8 mouse cellular contexts compared by ENCODE assay signal in genomic region chr15:10713181-10713625, GRCm38 (mm10). TPM values are rescaled to one million over a fixed set of nuclear protein-coding genes. Genes with fewer than 3 reads are reported as not detected.
DNase-seq lines count a peak whose midpoint lies in the region; ATAC-seq and TF ChIP-seq lines count a peak whose summit lies in the region.

No protein-coding gene starts in this region.

- H3K9ac ChIP-seq in lung, embryonic 16.5 days (ENCODE audit: low read length) = peak overlapping the region; percentile 92
- peak overlapping the region; percentile 90 for H3K9ac ChIP-seq in forebrain, embryonic 13.5 days

- no peaks in the 10 kb centered on the region for H3K27me3 ChIP-seq in lung, embryonic 16.5 days (ENCODE audit: control insufficient read depth, insufficient read depth, low read depth, low read length)
- H3K27me3 ChIP-seq in forebrain, embryonic 13.5 days = peaks cover 8% of the 10 kb centered on the region; the same call in 1 of the 2 replicates
- H3K27me3 ChIP-seq in limb, embryonic 10.5 days (ENCODE audit: low read depth, poor library complexity, severe bottlenecking) = no peaks in the 10 kb centered on the region
- H3K27me3 ChIP-seq in small intestine, adult 2 months (ENCODE audit: control insufficient read depth, insufficient read depth, low read length) = 0 out of 2 replicates have a peak, but pooled peaks cover 6% of the 10 kb centered on the region

- peaks cover 11% of the 10 kb centered on the region; the same call in 1 of the 2 replicates for H3K4me1 ChIP-seq in lung, embryonic 16.5 days (replicated peaks; ENCODE audit: control insufficient read depth, insufficient read depth, low read length)
- peaks cover 36% of the 10 kb centered on the region for H3K4me1 ChIP-seq in forebrain, embryonic 13.5 days
- peaks cover 32% of the 10 kb centered on the region for H3K4me1 ChIP-seq in limb, embryonic 10.5 days
- H3K4me1 ChIP-seq in small intestine, adult 2 months (ENCODE audit: control insufficient read depth, insufficient read depth, insufficient read length, low read length) = peaks cover 5% of the 10 kb centered on the region; the same call in 1 of the 2 replicates

- TF ChIP-seq CTCF in small intestine, adult 2 months (IDR thresholded peaks at IDR 0.05; ENCODE audit: extremely low read depth, insufficient read length, insufficient replicate concordance, low read depth, low read length) = no peak

- H3K9me3 ChIP-seq in lung, embryonic 16.5 days (ENCODE audit: control insufficient read depth, low read length) = no peaks in the 10 kb centered on the region
- no peaks in the 10 kb centered on the region; the same call in 1 of the 2 replicates for H3K9me3 ChIP-seq in forebrain, embryonic 13.5 days (replicated peaks)
- no peaks in the 10 kb centered on the region for H3K9me3 ChIP-seq in limb, embryonic 10.5 days (replicated peaks)

- intact Hi-C loops in left cerebral cortex, postnatal 10 days (cut with DNase I) = no loop called here

- ATAC-seq in lung, embryonic 16.5 days (ENCODE audit: low read depth) = no peak
- peak; percentile 30 for ATAC-seq in forebrain, embryonic 13.5 days

- H3K36me3 ChIP-seq in lung, embryonic 16.5 days (ENCODE audit: control insufficient read depth, insufficient read depth, low read length) = no peaks in the 10 kb centered on the region
- peaks cover 7% of the 10 kb centered on the region for H3K36me3 ChIP-seq in forebrain, embryonic 13.5 days (ENCODE audit: poor library complexity, severe bottlenecking)
- H3K36me3 ChIP-seq in limb, embryonic 10.5 days = peaks cover 19% of the 10 kb centered on the region
- no peaks in the 10 kb centered on the region for H3K36me3 ChIP-seq in small intestine, adult 2 months (ENCODE audit: control insufficient read depth, insufficient read depth, low read length)

- H3K4me3 ChIP-seq in lung, embryonic 16.5 days (ENCODE audit: low read length) = peak overlapping the region; percentile 89
- peak overlapping the region; percentile 73 for H3K4me3 ChIP-seq in forebrain, embryonic 13.5 days
- peak overlapping the region; percentile 81 for H3K4me3 ChIP-seq in limb, embryonic 10.5 days
- H3K4me3 ChIP-seq in small intestine, adult 2 months (ENCODE audit: low read depth, low read length) = peak overlapping the region; percentile 97

- WGBS in lung, embryonic 16.5 days = 11% methylated on average over 13 of the region's 13 CpGs
- WGBS in forebrain, embryonic 13.5 days = 3% methylated on average over 13 of the region's 13 CpGs
- 10% methylated on average over 13 of the region's 13 CpGs for WGBS in limb, embryonic 10.5 days
- 32% methylated on average over 13 of the region's 13 CpGs for WGBS in small intestine, adult 2 months

- peak overlapping the region; percentile 92 for H3K4me2 ChIP-seq in lung, embryonic 16.5 days (ENCODE audit: low read depth, low read length)
- peak overlapping the region; percentile 67 for H3K4me2 ChIP-seq in forebrain, embryonic 13.5 days

- H3K27ac ChIP-seq in lung, embryonic 16.5 days (ENCODE audit: low read length) = peak overlapping the region; percentile 0; the same call in 1 of the 2 replicates
- H3K27ac ChIP-seq in forebrain, embryonic 13.5 days = peak overlapping the region; percentile 59
- H3K27ac ChIP-seq in limb, embryonic 10.5 days = peak overlapping the region; percentile 97
- H3K27ac ChIP-seq in small intestine, adult 2 months (ENCODE audit: insufficient read depth, low read depth, low read length) = no peak overlapping the region

- DNase-seq in lung, postnatal 36 days = no peak
- DNase-seq in limb, embryonic 10.5 days (ENCODE audit: low spot score) = peak; percentile 44
- no peak for DNase-seq in urinary bladder, postnatal 36 days (ENCODE audit: low spot score in 2 of 2)
- no peak for DNase-seq in left cerebral cortex, adult 8-10 months (ENCODE audit: low spot score in 2 of 2)
- no peak for DNase-seq in left cerebral cortex, postnatal 10 days (ENCODE audit: extremely low spot score in 1 of 2, low spot score in 2 of 2)

- no peak for TF ChIP-seq POLR2A in small intestine, adult 2 months (IDR thresholded peaks at IDR 0.05; ENCODE audit: low read depth, low read length)

RNA-seq across cellular contexts. Expression of gene Rai14, which starts 1.2 kb away (rescaled TPM):
- polyA plus RNA-seq in lung, embryonic 16.5 days (2015; fragmentation: Nextera tagmentation; extraction: Ambion mirVana) = 80.9 and 84.2 TPM in 2 replicates
- polyA plus RNA-seq in forebrain, embryonic 13.5 days (2015; fragmentation: Nextera tagmentation; extraction: Ambion mirVana) = 37.9 and 43.7 TPM in 2 replicates
- 50.5 and 64.8 TPM in 2 replicates for polyA plus RNA-seq in limb, embryonic 10.5 days (2016; fragmentation: Nextera tagmentation; extraction: Ambion mirVana)
- 0.63 and 2.1 TPM in 2 replicates for polyA plus RNA-seq in small intestine, adult 2 months (2012; rRNA removed)
- 10 to 100 TPM; 11.4 to 14.1 (median 13.0) TPM for total RNA-seq in left cerebral cortex, adult 8-10 months (2022)
- 10 to 100 TPM; 10.1 to 12.4 TPM for total RNA-seq in left cerebral cortex, postnatal 10 days (2021)

Comparison
In these comparisons a context has a peak if more than half of its experiments do, and no peak if none do; other contexts are left out.
1. RNA of gene Rai14, which starts 1.2 kb away (polyA plus RNA-seq): 80.9 to 84.2 TPM in lung, embryonic 16.5 days, 50.5 to 64.8 TPM in limb, embryonic 10.5 days and 37.9 to 43.7 TPM in forebrain, embryonic 13.5 days; 0.63 to 2.1 TPM in small intestine, adult 2 months; every median in the first group is over 10 times any median in the second.
2. Peak in every context shown above with its lines, with median percentiles within 50 percentile points of each other: H3K4me3 ChIP-seq.